Mouse (Mus musculus) myocyte (in vitro differentiated cells): ENCODE results near the gene Dcaf11.

ENCODE experiments used
- CEBPB ChIP-seq: IDR thresholded peaks from 2 replicates; pipeline ENCODE4 v1.6.1; 2011; ENCODE audit warnings: mild to moderate bottlenecking, moderate library complexity; ENCODE audit not compliant: poor library complexity, insufficient read depth, severe bottlenecking
- E2F4 ChIP-seq: IDR thresholded peaks from one replicate; pipeline ENCODE4 v1.6.1; 2011; ENCODE audit warnings: mild to moderate bottlenecking, control low read depth, moderate library complexity; ENCODE audit not compliant: insufficient read depth
- POLR2A ChIP-seq: IDR thresholded peaks from one replicate; pipeline ENCODE4 v1.6.1; 2011; ENCODE audit warnings: low read depth, mild to moderate bottlenecking, control low read depth, moderate library complexity; ENCODE audit not compliant: insufficient read length
- POLR2AphosphoS2 ChIP-seq: IDR thresholded peaks from one replicate; pipeline ENCODE4 v1.6.1; 2011; ENCODE audit warnings: low read depth, control low read depth; ENCODE audit not compliant: insufficient read length
- TCF12 ChIP-seq: IDR thresholded peaks from one replicate; pipeline ENCODE4 v1.6.1; 2011; ENCODE audit warnings: mild to moderate bottlenecking, control low read depth; ENCODE audit not compliant: poor library complexity, insufficient read depth, severe bottlenecking

DNA sequence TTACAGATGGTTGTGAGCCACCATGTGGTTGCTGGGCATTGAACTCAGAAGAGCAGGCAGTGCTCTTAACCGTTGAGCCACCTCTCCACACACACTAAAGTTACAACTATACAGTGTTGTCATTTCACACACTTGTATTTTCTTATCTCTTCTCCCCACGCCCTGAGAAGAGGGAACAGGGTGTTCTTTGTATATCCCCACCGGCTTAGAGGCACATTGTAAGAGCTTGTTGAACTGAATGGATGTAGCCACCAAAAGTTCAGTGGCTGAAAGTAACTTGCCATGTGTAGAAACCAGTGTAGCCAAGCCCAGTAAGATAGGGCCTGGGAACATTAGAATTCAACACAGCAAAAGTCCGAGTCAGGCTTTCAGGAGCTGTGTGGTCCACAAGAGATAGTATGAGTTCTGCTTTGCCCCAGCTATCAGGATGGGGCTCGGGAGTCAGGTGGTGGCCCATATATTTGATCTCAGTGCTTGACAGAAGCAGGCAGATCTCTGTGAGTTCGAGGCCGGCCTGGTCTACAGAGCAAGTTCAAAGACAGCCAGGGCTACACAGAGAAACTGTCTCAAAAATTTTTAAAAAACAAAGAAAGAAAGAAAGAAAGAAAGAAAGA, 54.9 kb downstream of the Dcaf11 start:
- TF ChIP-seq POLR2A (no peak), E2F4 (no peak), TCF12 (no peak), POLR2AphosphoS2 (no peak), CEBPB (no peak)
